Mouse (Mus musculus): Measurements from ENCODE around the gene Plxdc2. TPM values are rescaled to one million over a fixed set of nuclear protein-coding genes. Genes with fewer than 3 reads are reported as not detected.
A peak's percentile ranks its signal among the peaks of the same experiment; 100 is the strongest.

Plxdc2 gene
- polyA plus RNA-seq, 1 experiment from 2014 or later = 15.7 TPM

GRCm38 (mm10) chr2:16459490-16459889 lies 103.4 kb downstream of the Plxdc2 start:
- Histone ChIP-seq H3K4me2 (ENCODE audit: low read length) (no peak overlapping the region), H3K27me3 (ENCODE audit: control insufficient read depth, insufficient read depth, low read length) (no peaks in the 10 kb centered on the region), H3K9ac (ENCODE audit: low read length) (no peak overlapping the region), H3K36me3 (ENCODE audit: control insufficient read depth, insufficient read depth, low read length) (no peaks in the 10 kb centered on the region), H3K4me1 (ENCODE audit: control insufficient read depth in 2 of 2, insufficient read depth in 2 of 2, low read length in 2 of 2) (peaks cover 4 to 33% of the 10 kb centered on the region in 2 experiments; a peak in 3 of 4 replicates), H3K9me3 (ENCODE audit: control insufficient read depth, low read length) (no peaks in the 10 kb centered on the region), H3K27ac (replicated peaks in 1 of 2; ENCODE audit: control insufficient read depth in 1 of 2, insufficient read depth in 1 of 2, low read depth in 2 of 2, low read length in 2 of 2) (peak overlapping the region in 1 of 2 experiments; percentile 54; a peak in 1 of 4 replicates), H3K4me3 (ENCODE audit: control insufficient read depth in 1 of 2, insufficient read depth in 1 of 2, low read depth in 1 of 2, low read length in 2 of 2) (no peak overlapping the region)
- no peak for ATAC-seq (ENCODE audit: insufficient number of reproducible peaks, insufficient read depth, low FRiP score, low read depth)
- 9% methylated on average over 1 of the region's 1 CpGs for WGBS

GRCm38 (mm10) chr2:16470099-16470498 lies 114.0 kb downstream of the Plxdc2 start:
- no peak for ATAC-seq (ENCODE audit: insufficient number of reproducible peaks, insufficient read depth, low FRiP score, low read depth)
- WGBS = 70% methylated on average over 3 of the region's 3 CpGs
- H3K27me3 ChIP-seq (ENCODE audit: control insufficient read depth, insufficient read depth, low read length) = no peaks in the 10 kb centered on the region

GRCm38 (mm10) chr2:16483943-16484342 lies 127.8 kb downstream of the Plxdc2 start:
- H3K27ac ChIP-seq (replicated peaks in 1 of 2; ENCODE audit: control insufficient read depth in 1 of 2, insufficient read depth in 1 of 2, low read depth in 2 of 2, low read length in 2 of 2) = no peak overlapping the region
- H3K4me1 ChIP-seq (ENCODE audit: control insufficient read depth in 2 of 2, insufficient read depth in 2 of 2, low read length in 2 of 2) = no peaks in the 10 kb centered on the region
- no peaks in the 10 kb centered on the region for H3K9me3 ChIP-seq (ENCODE audit: control insufficient read depth, low read length)
- 86% methylated on average over 2 of the region's 2 CpGs for WGBS
- no peaks in the 10 kb centered on the region for H3K36me3 ChIP-seq (ENCODE audit: control insufficient read depth, insufficient read depth, low read length)
- no peak for ATAC-seq (ENCODE audit: insufficient number of reproducible peaks, insufficient read depth, low FRiP score, low read depth)
- H3K4me3 ChIP-seq (ENCODE audit: control insufficient read depth in 1 of 2, insufficient read depth in 1 of 2, low read depth in 1 of 2, low read length in 2 of 2) = no peak overlapping the region
- no peak overlapping the region for H3K4me2 ChIP-seq (ENCODE audit: low read length)
- no peak overlapping the region for H3K9ac ChIP-seq (ENCODE audit: low read length)
- no peaks in the 10 kb centered on the region for H3K27me3 ChIP-seq (ENCODE audit: control insufficient read depth, insufficient read depth, low read length)

More at GRCm38 (mm10) chr2:16470099-16470498, 114.0 kb downstream of the Plxdc2 start:
- Histone ChIP-seq H3K9ac (ENCODE audit: low read length) (no peak overlapping the region), H3K4me1 (ENCODE audit: control insufficient read depth in 2 of 2, insufficient read depth in 2 of 2, low read length in 2 of 2) (no peaks in the 10 kb centered on the region; a peak in 1 of 4 replicates), H3K4me3 (ENCODE audit: control insufficient read depth in 1 of 2, insufficient read depth in 1 of 2, low read depth in 1 of 2, low read length in 2 of 2) (no peak overlapping the region), H3K4me2 (ENCODE audit: low read length) (no peak overlapping the region), H3K36me3 (ENCODE audit: control insufficient read depth, insufficient read depth, low read length) (no peaks in the 10 kb centered on the region), H3K9me3 (ENCODE audit: control insufficient read depth, low read length) (no peaks in the 10 kb centered on the region), H3K27ac (replicated peaks in 1 of 2; ENCODE audit: control insufficient read depth in 1 of 2, insufficient read depth in 1 of 2, low read depth in 2 of 2, low read length in 2 of 2) (no peak overlapping the region)

DNA sequence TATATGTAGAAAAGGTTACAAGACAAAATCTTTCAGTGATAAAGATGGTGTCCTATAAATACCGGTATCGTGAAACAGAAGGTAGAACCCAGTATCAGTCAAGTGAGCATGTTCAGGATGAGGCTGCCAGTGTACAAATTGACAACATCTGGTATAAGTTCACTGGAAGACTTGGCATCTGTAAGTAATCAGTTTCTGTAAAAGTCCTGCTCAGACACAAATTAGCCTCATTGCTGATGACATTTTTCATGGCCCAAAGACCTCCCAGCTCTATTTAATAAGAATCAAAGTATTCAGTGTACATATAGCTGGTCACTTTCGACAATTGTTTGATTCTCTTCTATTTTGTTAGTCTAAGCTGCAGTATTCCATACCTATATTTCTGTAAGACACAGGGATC lies 129.9 kb downstream of the Plxdc2 start:
- Histone ChIP-seq H3K9me3 (ENCODE audit: control insufficient read depth, low read length) (no peaks in the 10 kb centered on the region), H3K27me3 (ENCODE audit: control insufficient read depth, insufficient read depth, low read length) (no peaks in the 10 kb centered on the region), H3K4me1 (ENCODE audit: control insufficient read depth in 2 of 2, insufficient read depth in 2 of 2, low read length in 2 of 2) (no peaks in the 10 kb centered on the region), H3K9ac (ENCODE audit: low read length) (no peak overlapping the region), H3K4me3 (ENCODE audit: control insufficient read depth in 1 of 2, insufficient read depth in 1 of 2, low read depth in 1 of 2, low read length in 2 of 2) (no peak overlapping the region), H3K36me3 (ENCODE audit: control insufficient read depth, insufficient read depth, low read length) (no peaks in the 10 kb centered on the region), H3K4me2 (ENCODE audit: low read length) (no peak overlapping the region), H3K27ac (replicated peaks in 1 of 2; ENCODE audit: control insufficient read depth in 1 of 2, insufficient read depth in 1 of 2, low read depth in 2 of 2, low read length in 2 of 2) (no peak overlapping the region)
- no peak for ATAC-seq (ENCODE audit: insufficient number of reproducible peaks, insufficient read depth, low FRiP score, low read depth)
- WGBS = 77% methylated on average over 3 of the region's 3 CpGs

- no peak for ATAC-seq (ENCODE audit: insufficient number of reproducible peaks, insufficient read depth, low FRiP score, low read depth)
- no peak overlapping the region for H3K4me2 ChIP-seq (ENCODE audit: low read length)
- H3K27ac ChIP-seq (replicated peaks in 1 of 2; ENCODE audit: control insufficient read depth in 1 of 2, insufficient read depth in 1 of 2, low read depth in 2 of 2, low read length in 2 of 2) = no peak overlapping the region
- no peaks in the 10 kb centered on the region for H3K36me3 ChIP-seq (ENCODE audit: control insufficient read depth, insufficient read depth, low read length)
- H3K4me3 ChIP-seq (ENCODE audit: control insufficient read depth in 1 of 2, insufficient read depth in 1 of 2, low read depth in 1 of 2, low read length in 2 of 2) = no peak overlapping the region
- no peaks in the 10 kb centered on the region for H3K4me1 ChIP-seq (ENCODE audit: control insufficient read depth in 2 of 2, insufficient read depth in 2 of 2, low read length in 2 of 2)
- 64% methylated on average over 3 of the region's 3 CpGs for WGBS
- H3K9ac ChIP-seq (ENCODE audit: low read length) = no peak overlapping the region
- no peaks in the 10 kb centered on the region for H3K27me3 ChIP-seq (ENCODE audit: control insufficient read depth, insufficient read depth, low read length)
- H3K9me3 ChIP-seq (ENCODE audit: control insufficient read depth, low read length) = no peaks in the 10 kb centered on the region
Observed at GRCm38 (mm10) chr2:16491242-16491641, 135.1 kb downstream of the Plxdc2 start.

DNA sequence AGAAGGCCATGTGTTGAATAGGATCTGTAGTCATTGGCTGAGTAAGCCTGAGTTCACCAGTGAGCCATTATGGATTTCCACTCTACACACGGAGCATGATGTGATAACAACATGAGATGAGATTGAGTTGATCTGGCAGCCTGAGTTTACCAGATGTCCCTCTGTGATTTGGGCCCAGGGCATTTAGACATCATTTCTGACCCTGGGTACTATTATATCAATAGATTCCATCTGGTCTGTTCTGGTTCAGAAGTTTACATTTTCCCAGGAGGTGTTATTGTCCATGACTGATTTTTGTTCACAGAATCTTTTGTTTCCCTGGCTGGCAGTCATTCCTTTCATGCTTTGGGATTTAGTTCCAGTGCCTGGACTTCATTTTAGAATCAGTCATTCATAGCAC lies 146.7 kb downstream of the Plxdc2 start:
- H3K4me3 ChIP-seq (ENCODE audit: control insufficient read depth in 1 of 2, insufficient read depth in 1 of 2, low read depth in 1 of 2, low read length in 2 of 2) = no peak overlapping the region
- H3K9me3 ChIP-seq (ENCODE audit: control insufficient read depth, low read length) = no peaks in the 10 kb centered on the region
- H3K4me1 ChIP-seq (ENCODE audit: control insufficient read depth in 2 of 2, insufficient read depth in 2 of 2, low read length in 2 of 2) = no peaks in the 10 kb centered on the region
- no peaks in the 10 kb centered on the region for H3K27me3 ChIP-seq (ENCODE audit: control insufficient read depth, insufficient read depth, low read length)
- no peaks in the 10 kb centered on the region for H3K36me3 ChIP-seq (ENCODE audit: control insufficient read depth, insufficient read depth, low read length)
- H3K27ac ChIP-seq (replicated peaks in 1 of 2; ENCODE audit: control insufficient read depth in 1 of 2, insufficient read depth in 1 of 2, low read depth in 2 of 2, low read length in 2 of 2) = no peak overlapping the region
- no peak for ATAC-seq (ENCODE audit: insufficient number of reproducible peaks, insufficient read depth, low FRiP score, low read depth)
- 46% methylated on average over 1 of the region's 1 CpGs for WGBS
- no peak overlapping the region for H3K4me2 ChIP-seq (ENCODE audit: low read length)
- no peak overlapping the region for H3K9ac ChIP-seq (ENCODE audit: low read length)

- H3K27me3 ChIP-seq (ENCODE audit: control insufficient read depth, insufficient read depth, low read length) = no peaks in the 10 kb centered on the region
- H3K36me3 ChIP-seq (ENCODE audit: control insufficient read depth, insufficient read depth, low read length) = no peaks in the 10 kb centered on the region
- no peak overlapping the region for H3K4me2 ChIP-seq (ENCODE audit: low read length)
- WGBS = 79% methylated on average over 3 of the region's 3 CpGs
- no peak overlapping the region for H3K4me3 ChIP-seq (ENCODE audit: control insufficient read depth in 1 of 2, insufficient read depth in 1 of 2, low read depth in 1 of 2, low read length in 2 of 2)
- H3K9ac ChIP-seq (ENCODE audit: low read length) = no peak overlapping the region
- H3K4me1 ChIP-seq (ENCODE audit: control insufficient read depth in 2 of 2, insufficient read depth in 2 of 2, low read length in 2 of 2) = no peaks in the 10 kb centered on the region
- H3K27ac ChIP-seq (replicated peaks in 1 of 2; ENCODE audit: control insufficient read depth in 1 of 2, insufficient read depth in 1 of 2, low read depth in 2 of 2, low read length in 2 of 2) = no peak overlapping the region
- no peak for ATAC-seq (ENCODE audit: insufficient number of reproducible peaks, insufficient read depth, low FRiP score, low read depth)
- no peaks in the 10 kb centered on the region for H3K9me3 ChIP-seq (ENCODE audit: control insufficient read depth, low read length)
Observed at GRCm38 (mm10) chr2:16507540-16508230, 151.6 kb downstream of the Plxdc2 start.

DNA sequence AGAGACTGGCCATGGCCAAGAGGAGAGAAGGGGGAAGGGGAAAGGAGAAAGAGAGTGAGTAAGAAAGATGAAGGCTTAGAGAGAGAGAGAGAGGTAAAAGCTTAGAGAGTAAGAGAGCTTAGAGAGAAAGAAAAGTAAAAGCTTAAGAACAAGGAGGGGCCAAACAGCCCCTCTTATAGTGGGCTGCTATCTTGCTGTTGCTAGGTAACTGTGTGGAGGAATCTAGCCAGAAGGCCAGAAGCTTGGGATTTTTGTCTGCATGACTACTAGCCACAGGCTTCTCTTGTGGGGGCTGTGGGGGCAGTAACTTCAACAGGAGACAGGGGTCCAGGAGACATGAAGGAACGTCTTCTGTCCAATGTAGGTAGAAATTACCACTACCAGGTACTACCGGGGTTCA lies 162.0 kb downstream of the Plxdc2 start:
- no peak for ATAC-seq (ENCODE audit: insufficient number of reproducible peaks, insufficient read depth, low FRiP score, low read depth)
- Histone ChIP-seq H3K4me2 (ENCODE audit: low read length) (no peak overlapping the region), H3K4me1 (ENCODE audit: control insufficient read depth in 2 of 2, insufficient read depth in 2 of 2, low read length in 2 of 2) (peaks cover 0 to 3% of the 10 kb centered on the region in 2 experiments; a peak in 1 of 4 replicates), H3K9me3 (ENCODE audit: control insufficient read depth, low read length) (no peaks in the 10 kb centered on the region), H3K9ac (ENCODE audit: low read length) (no peak overlapping the region), H3K27ac (replicated peaks in 1 of 2; ENCODE audit: control insufficient read depth in 1 of 2, insufficient read depth in 1 of 2, low read depth in 2 of 2, low read length in 2 of 2) (no peak overlapping the region), H3K27me3 (ENCODE audit: control insufficient read depth, insufficient read depth, low read length) (no peaks in the 10 kb centered on the region), H3K4me3 (ENCODE audit: control insufficient read depth in 1 of 2, insufficient read depth in 1 of 2, low read depth in 1 of 2, low read length in 2 of 2) (no peak overlapping the region), H3K36me3 (ENCODE audit: control insufficient read depth, insufficient read depth, low read length) (no peaks in the 10 kb centered on the region)
- WGBS = 60% methylated on average over 2 of the region's 2 CpGs
